Mouse (Mus musculus) forebrain, postnatal 0 days (tissue): Measurements from ENCODE around the gene Map4k1. TPM values are rescaled to one million over a fixed set of nuclear protein-coding genes. Genes with fewer than 3 reads are reported as not detected.
"Not testable (repeated sequence)": the region's sequence is repeated elsewhere in the genome, so short reads cannot be mapped to it uniquely, and the experiment has no call there.

Source experiments
- ATAC-seq: fragments of 200-750 bp; cut with Nextera tagmentation; 2 replicates; pipeline ENCODE4 v1.8.0; 2017; ENCODE audit warnings: mild to moderate bottlenecking, moderate library complexity
- DNase-seq: peaks from one replicate; pipeline ENCODE4 v3.0.0-alpha.2; 2015
- H3K27ac ChIP-seq: fragments of 300-500 bp; sonication (generic); 2 replicates; pipeline ENCODE4 v1.5.1; 2014; ENCODE audit warnings: low read depth, mild to moderate bottlenecking, antibody characterized with exemption, low read length, moderate library complexity, mixed read lengths
- H3K27me3 ChIP-seq: fragments of 300-500 bp; sonication (generic); 2 replicates; pipeline ENCODE4 v1.6.1; 2014; ENCODE audit warnings: mild to moderate bottlenecking, low read length, mixed read lengths; ENCODE audit not compliant: insufficient read depth
- H3K36me3 ChIP-seq: fragments of 300-500 bp; sonication (generic); 2 replicates; pipeline ENCODE4 v1.6.1; 2014; ENCODE audit warnings: mild to moderate bottlenecking, moderate library complexity; ENCODE audit not compliant: insufficient read depth
- H3K4me1 ChIP-seq: fragments of 300-500 bp; sonication (generic); 2 replicates; pipeline ENCODE4 v1.6.1; 2014; ENCODE audit warnings: antibody characterized with exemption; ENCODE audit not compliant: insufficient read depth
- H3K4me2 ChIP-seq: fragments of 300-500 bp; sonication (generic); 2 replicates; pipeline ENCODE4 v1.6.1; 2014; ENCODE audit warnings: low read depth, mild to moderate bottlenecking, moderate library complexity
- H3K4me3 ChIP-seq: fragments of 300-500 bp; sonication (generic); 2 replicates; pipeline ENCODE4 v1.5.1; 2014; ENCODE audit warnings: low read depth, low read length, mixed read lengths
- H3K9ac ChIP-seq: fragments of 300-500 bp; sonication (generic); 2 replicates; pipeline ENCODE4 v1.6.1; 2014; ENCODE audit warnings: mild to moderate bottlenecking
- H3K9me3 ChIP-seq: fragments of 300-500 bp; sonication (generic); 2 replicates; pipeline ENCODE4 v1.6.1; 2016; ENCODE audit warnings: low read length
- CTCF ChIP-seq: sonication (generic); IDR thresholded peaks from 2 replicates; pipeline ENCODE4 v1.5.1; 2016; ENCODE audit warnings: antibody characterized with exemption, control low read depth, low read depth
- whole genome bisulfite sequencing: fragments of 180-500 bp; shearing (Covaris S2); extraction: QIAGEN DNeasy Blood & Tissue Kit; methylation state at CpG from one replicate; pipeline ENCODE4 v1.1.7; 2014; 5-methylcytosine and 5-hydroxymethylcytosine counted together
- polyA plus RNA-seq: library from polyadenylated mRNA; unstranded; fragments of >200 nt; fragmentation: Nextera tagmentation; extraction: Ambion mirVana; gene quantifications from 2 replicates; pipeline ENCODE4 v1.2.1, GENCODE M21; 2015
- total RNA-seq: library from RNA; depleted of rRNA; stranded (reverse); fragments of >200 nt; gene quantifications from 2 replicates; pipeline ENCODE4 v1.2.3, GENCODE M21; 2014

Map4k1 gene
- total and polyA plus RNA-seq, 2 experiments from 2014 or later: 3.6 to 18.9 TPM

- Histone ChIP-seq H3K27ac (peak overlapping the region; percentile 87), H3K4me3 (peak overlapping the region; percentile 88), H3K27me3 (no peaks in the 10 kb centered on the region), H3K4me1 (peaks cover 15% of the 10 kb centered on the region), H3K9me3 (no peaks in the 10 kb centered on the region), H3K9ac (peak overlapping the region; percentile 93), H3K4me2 (peak overlapping the region; percentile 78), H3K36me3 (no peaks in the 10 kb centered on the region)
- ATAC-seq (no peak), DNase-seq (no peak)
- 1% methylated on average over 7 of the region's 7 CpGs for WGBS
- TF ChIP-seq CTCF: no peak
Measured at GRCm38 (mm10) chr7:28961584-28961926, 20.3 kb upstream of the Map4k1 start.

- H3K4me2 ChIP-seq: peak within 1 kb of the TSS; percentile 78
- peak within 1 kb of the TSS; percentile 91 for H3K27ac ChIP-seq
- H3K36me3 ChIP-seq: no peaks in the 10 kb centered on the region
- DNase-seq (peak; percentile 100), ATAC-seq (peak; percentile 96)
- WGBS: 3% methylated on average over 76 of the region's 76 CpGs
- H3K27me3 ChIP-seq: no peaks in the 10 kb centered on the region
- H3K9ac ChIP-seq: peak within 1 kb of the TSS; percentile 93
- no peak for TF ChIP-seq CTCF
- H3K9me3 ChIP-seq: no peaks in the 10 kb centered on the region
- H3K4me1 ChIP-seq: peaks cover 15% of the 10 kb centered on the region
- peak within 1 kb of the TSS; percentile 88 for H3K4me3 ChIP-seq
Measured at GRCm38 (mm10) chr7:28961927-28962670, 19.8 kb upstream of the Map4k1 start, which contains the start of gene Actn4. Gene Actn4 (minus strand): TSS chr7:28962340.

DNA sequence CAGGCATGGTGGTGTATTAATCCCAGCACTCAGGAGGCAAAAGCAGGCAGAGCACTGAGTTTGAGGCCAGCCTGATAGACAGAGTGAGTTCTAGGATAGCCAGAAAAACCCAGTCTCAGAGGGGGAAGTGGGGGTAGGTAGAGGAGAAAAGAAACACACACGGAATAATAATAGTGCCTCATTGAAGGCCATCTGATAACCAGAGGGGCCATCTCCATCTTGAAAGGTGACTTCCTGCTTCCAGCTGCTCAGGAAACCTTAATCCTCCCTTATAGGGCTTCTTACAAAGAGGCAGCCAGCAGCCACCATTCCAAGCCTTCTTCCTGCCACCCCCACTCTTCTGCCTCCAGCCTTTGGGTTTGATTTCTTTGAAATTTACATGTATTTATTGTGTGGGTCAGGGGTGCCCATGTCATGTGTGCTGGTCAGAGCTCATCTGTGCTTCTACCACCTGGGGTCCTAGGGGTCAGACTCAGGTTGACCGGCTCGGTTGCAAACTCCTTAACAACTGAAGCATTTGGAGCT, 18.4 kb upstream of the Map4k1 start:
- ATAC-seq: no peak
- 80% methylated on average over 3 of the region's 3 CpGs for WGBS

DNA sequence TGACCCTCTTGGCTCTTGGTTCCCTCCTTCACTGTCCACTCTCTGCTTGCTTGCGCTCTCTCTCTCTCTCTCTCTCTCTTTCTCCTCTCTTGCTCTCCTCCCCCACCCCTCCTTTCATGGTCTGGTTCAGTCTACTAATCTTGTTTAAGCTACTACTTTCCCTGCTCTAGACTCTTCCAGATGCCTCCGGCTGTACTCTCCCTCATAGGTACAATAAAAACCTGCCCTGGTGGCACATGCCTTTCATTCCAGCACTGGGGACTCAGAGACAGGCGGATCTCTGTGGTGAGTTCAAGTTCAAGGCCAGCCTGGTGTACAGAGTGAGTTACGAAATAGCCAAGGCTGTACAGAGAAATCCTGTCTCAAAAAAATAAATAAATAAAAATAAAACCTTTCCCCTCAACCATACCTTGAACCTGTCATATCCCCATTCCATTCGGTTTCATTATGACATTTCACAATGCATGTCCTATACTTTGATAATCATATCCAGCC, 16.5 kb upstream of the Map4k1 start:
- TF ChIP-seq CTCF: no peak
- ATAC-seq (no peak), DNase-seq (no peak)
- Histone ChIP-seq H3K27ac (no peak overlapping the region), H3K4me3 (no peak overlapping the region), H3K4me1 (peaks cover 7% of the 10 kb centered on the region), H3K9ac (no peak overlapping the region), H3K9me3 (no peaks in the 10 kb centered on the region), H3K27me3 (no peaks in the 10 kb centered on the region), H3K36me3 (no peaks in the 10 kb centered on the region), H3K4me2 (no peak overlapping the region)
- WGBS: 82% methylated on average over 5 of the region's 5 CpGs

More for the DNA sequence above, 18.4 kb upstream of the Map4k1 start:
- Histone ChIP-seq H3K9ac (no peak overlapping the region), H3K27ac (no peak overlapping the region), H3K4me1 (peaks cover 15% of the 10 kb centered on the region), H3K4me3 (no peak overlapping the region), H3K27me3 (no peaks in the 10 kb centered on the region), H3K36me3 (no peaks in the 10 kb centered on the region), H3K9me3 (no peaks in the 10 kb centered on the region), H3K4me2 (no peak overlapping the region)
- no peak for DNase-seq
- TF ChIP-seq CTCF: no peak

GRCm38 (mm10) chr7:28966181-28966580, 15.7 kb upstream of the Map4k1 start:
- 71% methylated on average over 4 of the region's 5 CpGs for WGBS
- Histone ChIP-seq H3K4me1 (peaks cover under 1% of the 10 kb centered on the region), H3K9me3 (no peaks in the 10 kb centered on the region), H3K4me2 (no peak overlapping the region), H3K27ac (no peak overlapping the region), H3K4me3 (no peak overlapping the region), H3K36me3 (peaks cover 4% of the 10 kb centered on the region; the same call in 1 of the 2 replicates), H3K27me3 (no peaks in the 10 kb centered on the region), H3K9ac (no peak overlapping the region)
- ATAC-seq: no peak
- no peak for TF ChIP-seq CTCF
- DNase-seq: no peak

DNA sequence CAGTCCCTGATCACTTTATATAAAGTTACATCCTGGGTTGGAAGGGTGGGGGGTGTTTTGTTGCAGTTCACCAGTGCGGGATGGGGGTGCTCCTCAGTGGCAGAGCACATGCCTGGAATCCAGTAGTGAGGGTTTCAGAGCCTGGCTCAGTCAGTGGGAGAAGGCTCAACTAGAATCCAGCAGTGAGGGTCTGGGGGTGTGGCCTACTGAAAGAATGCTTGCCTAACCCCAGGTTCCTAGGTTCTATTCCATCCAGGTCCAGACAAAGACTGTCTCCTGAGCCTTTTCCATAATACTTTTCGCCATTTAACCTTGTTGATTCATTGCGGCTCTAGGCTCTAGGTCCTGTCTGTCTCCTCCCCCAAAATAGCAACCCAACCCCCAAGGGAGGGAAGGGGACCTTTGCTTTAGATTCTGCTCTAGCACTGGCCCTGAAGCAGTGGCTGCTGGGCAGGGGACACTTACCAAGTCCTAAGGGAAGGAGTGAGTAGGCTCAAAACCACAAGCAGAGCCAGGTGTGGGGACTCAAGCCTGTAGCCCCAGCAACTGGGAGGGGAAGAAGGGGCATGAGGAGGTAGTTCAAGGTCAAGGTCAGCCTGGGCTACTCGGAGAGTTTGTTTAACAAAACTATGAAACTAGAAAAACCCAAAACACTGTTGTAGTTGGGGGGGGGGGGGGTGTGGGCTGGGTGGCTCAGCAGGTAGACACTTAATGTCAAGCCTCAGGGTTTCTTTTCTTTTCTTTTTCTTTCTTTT, 14.9 kb upstream of the Map4k1 start:
- TF ChIP-seq CTCF: no peak
- H3K9me3 ChIP-seq: no peaks in the 10 kb centered on the region
- no peak overlapping the region for H3K9ac ChIP-seq
- H3K4me3 ChIP-seq: no peak overlapping the region
- DNase-seq (no peak), ATAC-seq (no peak)
- no peaks in the 10 kb centered on the region for H3K27me3 ChIP-seq
- no peak overlapping the region for H3K27ac ChIP-seq
- H3K4me2 ChIP-seq: no peak overlapping the region
- H3K36me3 ChIP-seq: peaks cover 4% of the 10 kb centered on the region; the same call in 1 of the 2 replicates
- 74% methylated on average over 4 of the region's 4 CpGs for WGBS
- no peaks in the 10 kb centered on the region; the same call in 1 of the 2 replicates for H3K4me1 ChIP-seq

DNA sequence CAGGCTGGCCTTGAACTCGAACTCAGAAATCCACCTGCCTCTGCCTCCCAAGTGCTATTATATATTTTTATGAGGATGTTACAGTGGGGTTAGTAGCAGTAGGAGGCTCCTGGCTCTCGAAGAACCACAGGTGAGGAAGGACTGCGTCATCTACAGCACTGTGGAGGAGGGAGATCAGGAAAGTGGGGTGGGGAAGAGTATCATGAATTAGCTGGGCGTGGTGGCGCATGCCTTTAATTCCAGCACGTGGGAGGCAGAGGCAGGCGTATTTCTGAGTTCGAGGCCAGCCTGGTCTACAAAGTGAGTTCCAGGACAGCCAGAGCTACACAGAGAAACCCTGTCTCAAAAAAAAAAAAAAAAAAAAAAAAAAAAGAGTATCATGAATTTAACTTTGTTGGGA, 13.7 kb upstream of the Map4k1 start:
- H3K9me3 ChIP-seq, H3K4me2 ChIP-seq, H3K36me3 ChIP-seq, H3K9ac ChIP-seq, H3K4me1 ChIP-seq, H3K27ac ChIP-seq, ATAC-seq, H3K4me3 ChIP-seq, H3K27me3 ChIP-seq, DNase-seq: not testable (repeated sequence)
- 96% methylated on average over 8 of the region's 8 CpGs for WGBS
